Mouse (Mus musculus) gonadal fat pad, adult 2 months (tissue): Measurements from ENCODE around the gene Spocd1. TPM values are rescaled to one million over a fixed set of nuclear protein-coding genes. Genes with fewer than 3 reads are reported as not detected.

Source experiments
- DNase-seq: peaks from one replicate; pipeline ENCODE4 v3.0.0-alpha.2; 2012; ENCODE audit warnings: low read depth
- polyA plus RNA-seq: library from polyadenylated mRNA; depleted of rRNA; stranded (reverse); fragments of >200 nt; gene quantifications from 2 replicates; pipeline ENCODE4 v1.2.3, GENCODE M21; 2012

Spocd1 gene
- polyA plus RNA-seq, 1 experiment: not detected

DNA sequence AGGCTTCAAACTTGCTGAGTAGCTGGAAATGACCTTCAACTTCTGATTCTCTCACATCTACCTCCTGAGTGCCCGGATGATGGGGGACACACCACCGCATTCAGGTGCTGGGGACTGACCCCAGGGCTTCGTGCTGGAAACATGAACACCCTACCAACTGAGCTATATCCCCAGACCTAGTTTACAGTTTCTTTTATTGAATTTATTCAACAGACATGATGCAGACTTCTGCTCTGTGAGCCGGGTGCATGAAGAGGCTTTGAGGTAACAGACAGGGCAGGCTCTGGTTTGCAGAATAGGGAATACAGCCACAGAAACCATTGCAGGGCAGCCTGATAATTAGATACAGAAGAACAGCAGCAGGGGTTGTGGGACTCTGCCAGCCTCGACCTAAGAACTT is 10.6 kb upstream of the Spocd1 start:
- no peak for DNase-seq

DNA sequence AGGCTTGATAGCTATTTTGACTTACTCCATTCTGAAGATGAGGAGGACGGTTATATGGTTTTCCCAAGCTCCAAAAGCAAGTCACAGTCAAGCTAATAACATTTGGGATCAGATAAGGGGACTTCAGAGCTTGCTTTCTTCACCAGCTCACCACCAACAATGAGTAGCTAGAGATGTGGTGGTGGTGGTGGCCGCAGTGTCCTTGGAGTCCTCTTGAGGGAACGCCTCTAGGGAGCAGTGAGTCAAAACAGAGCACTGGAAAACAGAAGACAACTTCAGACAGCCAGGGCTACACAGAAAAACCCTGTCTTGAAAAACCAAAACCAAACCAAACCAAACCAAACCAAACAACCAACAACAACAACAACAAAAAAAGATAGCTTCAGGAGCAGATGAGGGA is 10.1 kb upstream of the Spocd1 start:
- DNase-seq: no peak

DNA sequence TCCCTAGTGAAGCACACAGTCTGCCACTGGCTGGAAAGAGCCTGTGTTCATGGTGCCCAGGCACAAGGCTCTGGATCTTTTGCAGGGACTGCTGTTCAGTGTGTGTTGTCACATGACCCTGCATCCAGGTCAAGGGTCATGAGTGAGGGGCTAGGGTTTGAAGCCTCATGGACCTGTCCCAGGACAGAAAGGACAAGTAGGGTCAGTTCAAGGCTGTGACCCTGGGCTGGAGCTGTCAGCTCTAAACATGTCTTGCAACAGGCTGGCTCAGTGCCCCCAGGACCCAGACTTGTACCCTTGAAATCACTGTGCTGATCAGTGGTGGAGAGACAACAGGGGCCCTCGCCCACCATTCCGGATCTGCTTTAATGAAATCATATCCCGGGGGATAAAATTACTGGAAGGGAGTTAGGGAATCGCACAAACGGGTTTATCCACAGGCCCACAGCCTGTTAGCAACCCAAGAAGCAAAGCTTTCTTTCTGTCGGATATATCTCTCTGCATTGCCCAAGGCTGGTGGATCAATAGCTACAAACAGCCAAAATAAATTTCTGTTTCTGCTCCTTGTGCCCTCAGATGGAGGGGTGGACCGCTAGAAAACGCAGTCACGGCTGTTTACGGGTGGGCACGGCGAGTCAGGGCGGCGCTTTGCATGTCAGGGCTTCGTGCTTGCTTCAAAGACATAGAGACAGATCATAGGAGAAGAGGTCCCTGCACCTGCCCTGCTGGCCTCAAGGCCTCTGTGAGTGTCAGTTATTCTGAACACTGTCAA is 8.3 kb upstream of the Spocd1 start:
- DNase-seq: no peak

DNA sequence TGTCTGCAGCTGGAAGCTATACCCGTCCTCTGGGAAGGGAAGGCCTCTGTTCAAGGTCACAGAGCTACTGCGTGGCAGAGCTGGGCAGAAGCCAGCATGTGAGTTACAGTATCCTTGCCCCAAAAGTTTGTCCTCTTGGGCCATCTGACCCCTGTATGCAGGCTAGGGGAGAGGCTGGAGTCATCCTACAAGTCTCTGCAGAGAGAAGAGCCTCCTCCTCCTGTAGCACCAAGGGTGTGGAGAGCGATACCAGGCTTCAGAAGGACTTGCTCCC is 7.8 kb upstream of the Spocd1 start:
- no peak for DNase-seq

DNA sequence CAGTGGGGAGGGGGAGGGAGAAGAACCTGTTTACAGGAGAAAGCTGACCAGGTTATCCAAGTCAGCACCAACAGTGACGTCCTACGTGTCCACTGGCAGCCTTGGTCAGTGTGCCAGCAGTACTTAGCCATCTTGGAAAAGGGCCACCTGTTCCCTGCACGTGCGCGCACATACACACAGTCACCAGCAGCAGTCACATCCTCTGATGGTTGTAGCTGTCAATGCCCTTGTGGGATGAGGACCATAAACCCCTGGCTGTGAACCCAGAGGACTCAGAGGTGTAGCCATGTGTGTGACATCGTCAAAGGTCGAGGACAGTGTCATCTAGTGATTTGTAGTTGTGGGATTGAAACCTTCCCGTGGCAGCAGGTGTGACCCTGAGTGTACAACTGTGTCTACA is 4.9 kb upstream of the Spocd1 start:
- no peak for DNase-seq

DNA sequence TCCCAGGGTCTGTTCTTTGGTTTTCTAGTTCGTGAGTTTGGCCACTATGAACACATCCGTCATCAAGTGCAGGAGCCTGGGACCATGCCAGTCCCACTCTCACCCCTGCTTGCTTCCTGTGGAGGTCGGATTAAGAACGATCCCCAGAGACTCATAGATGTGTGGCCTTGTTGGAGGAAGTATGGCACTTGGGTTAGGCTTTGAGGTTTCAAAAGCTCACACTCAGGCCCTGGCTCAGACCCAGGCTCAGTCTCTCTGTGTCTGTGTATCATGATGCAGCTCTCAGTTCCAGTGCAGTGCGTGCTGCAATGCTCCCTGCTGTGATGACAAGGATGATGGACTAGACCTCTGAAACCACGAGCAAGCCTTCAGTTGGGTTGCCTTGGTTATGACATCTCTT is 4.4 kb upstream of the Spocd1 start:
- no peak for DNase-seq

DNA sequence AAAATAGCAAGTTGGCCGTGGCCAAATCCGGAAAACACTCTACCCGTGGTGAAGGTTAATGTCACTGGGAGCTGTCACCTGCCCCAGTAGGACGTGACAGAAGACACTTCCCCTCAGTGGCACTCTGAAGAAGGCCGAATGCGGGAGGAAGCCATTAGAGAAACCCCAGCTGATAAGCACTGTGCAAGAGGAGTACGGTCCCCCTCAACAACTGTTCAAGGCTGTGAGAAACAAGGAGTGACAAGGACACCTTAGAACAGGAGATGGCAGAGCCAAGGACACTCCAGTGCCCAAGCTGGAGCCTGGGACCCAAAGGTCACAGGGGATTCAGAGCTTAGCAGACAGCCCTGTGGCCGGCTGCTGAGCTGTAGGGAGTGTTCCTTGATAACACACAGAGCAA is 2.5 kb upstream of the Spocd1 start:
- DNase-seq: no peak

DNA sequence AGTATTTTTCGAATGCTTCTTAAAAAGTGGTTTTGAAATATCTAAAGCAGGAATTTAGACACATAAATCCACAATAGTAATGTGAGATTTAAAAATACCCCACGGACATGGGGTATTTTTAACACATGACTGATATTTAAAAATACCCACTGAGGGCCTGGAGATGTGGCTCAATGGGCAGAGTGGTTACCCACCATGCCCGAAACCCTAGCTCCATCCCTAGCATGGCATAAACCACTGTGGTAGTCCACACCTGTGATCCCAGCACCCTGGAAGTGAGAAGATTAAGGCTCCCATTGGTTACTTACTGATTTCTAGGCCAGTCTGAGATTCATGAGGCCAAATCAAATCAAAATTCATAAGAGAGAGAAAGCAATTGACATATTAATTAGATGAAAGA is 2.0 kb upstream of the Spocd1 start:
- DNase-seq: no peak

DNA sequence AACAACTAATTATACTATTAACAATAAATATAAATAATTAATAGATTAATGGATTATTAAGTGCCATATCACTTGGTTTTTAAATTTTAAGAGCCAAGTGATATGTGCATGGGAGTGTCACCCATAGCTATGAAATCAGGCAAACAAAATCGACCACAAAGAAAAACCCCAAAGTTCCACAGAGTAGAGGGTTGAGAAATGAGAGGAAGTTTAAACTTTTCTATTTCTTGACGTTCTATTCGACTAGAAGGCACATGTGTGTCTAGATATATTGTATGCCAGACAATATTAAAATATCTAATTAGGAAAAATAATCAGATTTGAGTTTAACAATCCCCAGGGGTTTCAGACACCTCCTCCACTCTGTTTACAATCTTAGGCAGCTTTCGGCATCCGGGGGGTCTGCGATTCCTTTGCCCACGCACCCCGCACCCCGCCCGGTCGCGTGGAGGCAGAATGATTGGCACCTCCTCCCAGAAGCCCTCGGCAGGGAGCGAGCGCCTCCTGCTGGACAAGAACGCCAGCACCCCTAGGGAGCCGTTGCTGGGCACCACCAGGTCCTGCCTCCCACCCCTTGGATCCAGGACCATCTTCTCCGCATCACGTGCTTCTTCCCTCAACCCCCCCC is 811 bp upstream of the Spocd1 start:
- DNase-seq: no peak

DNA sequence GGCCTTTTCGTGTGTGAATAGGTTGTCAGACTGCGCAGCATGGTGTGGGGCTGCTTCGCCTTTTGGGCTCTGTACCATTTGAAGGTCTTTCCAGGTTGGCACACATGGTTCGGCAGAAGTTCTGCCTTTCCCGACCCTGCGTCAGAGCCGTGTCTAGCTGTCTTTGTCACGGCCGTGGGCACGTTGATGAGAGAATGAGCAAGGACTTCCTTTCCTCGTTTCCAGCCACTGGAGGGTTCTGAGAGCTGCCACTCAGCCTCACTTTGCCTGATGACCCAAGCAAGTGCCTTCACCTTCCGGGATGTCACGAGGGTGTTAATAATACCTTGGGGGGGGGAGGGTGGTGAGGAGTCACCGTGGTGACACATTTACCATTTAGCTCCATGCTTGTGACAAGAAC is 4.6 kb downstream of the Spocd1 start:
- DNase-seq: no peak

DNA sequence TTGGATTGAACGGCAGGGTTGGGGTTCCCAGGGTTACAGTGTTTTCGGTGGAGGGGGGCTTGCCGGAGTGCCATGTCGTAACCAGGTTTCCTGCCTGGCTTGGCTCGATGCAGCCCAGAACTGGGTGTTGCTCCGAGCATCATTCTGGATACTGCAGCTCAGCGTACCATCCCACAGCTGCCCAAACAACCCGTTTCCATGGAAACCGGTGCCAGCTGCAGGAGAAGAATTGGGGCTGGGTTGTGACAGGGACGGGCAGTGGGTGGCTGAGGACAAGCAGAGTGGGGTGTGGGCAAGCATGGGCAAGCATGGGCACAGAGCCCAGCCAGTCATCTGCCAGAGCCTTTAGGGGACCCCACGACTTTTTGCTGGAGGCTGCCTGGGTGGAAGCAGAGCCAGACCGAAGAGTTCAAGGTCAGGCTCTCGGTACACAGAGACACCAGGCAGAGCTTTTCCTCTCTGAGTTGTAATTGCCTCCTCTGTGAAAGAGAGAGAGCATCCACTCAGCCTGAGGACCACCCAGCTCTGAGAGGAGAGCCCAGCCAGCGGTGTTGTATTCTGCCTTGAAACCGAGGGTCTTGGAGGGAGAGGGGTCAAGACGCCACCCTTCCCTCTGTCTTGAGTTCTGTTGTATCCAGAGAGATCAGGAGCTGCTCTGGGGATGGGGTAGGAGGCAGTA is 5.3 kb downstream of the Spocd1 start:
- DNase-seq: no peak

DNA sequence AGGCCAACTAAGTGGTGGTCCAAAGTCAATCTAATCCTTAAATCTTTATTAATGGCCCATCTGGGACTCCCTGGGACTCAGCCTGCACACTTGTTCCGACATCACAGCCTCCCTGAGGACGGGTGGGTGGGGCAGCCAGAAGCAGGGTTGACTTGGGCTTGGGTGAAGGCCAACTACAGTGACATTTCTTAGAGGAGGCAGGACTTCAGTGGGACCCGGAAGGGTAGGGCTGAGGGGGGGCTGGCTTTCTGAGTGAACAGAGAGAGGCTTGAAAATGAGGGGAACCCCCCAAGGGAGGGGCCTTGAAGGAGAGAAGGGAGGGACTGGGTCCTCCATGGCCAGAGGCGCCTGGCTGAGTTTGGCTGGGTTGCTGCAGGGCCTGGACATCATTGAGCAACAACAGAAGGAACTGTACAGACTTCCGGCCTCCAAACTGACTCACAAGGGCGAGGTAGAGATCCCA is 22.3 kb downstream of the Spocd1 start:
- no peak for DNase-seq

DNA sequence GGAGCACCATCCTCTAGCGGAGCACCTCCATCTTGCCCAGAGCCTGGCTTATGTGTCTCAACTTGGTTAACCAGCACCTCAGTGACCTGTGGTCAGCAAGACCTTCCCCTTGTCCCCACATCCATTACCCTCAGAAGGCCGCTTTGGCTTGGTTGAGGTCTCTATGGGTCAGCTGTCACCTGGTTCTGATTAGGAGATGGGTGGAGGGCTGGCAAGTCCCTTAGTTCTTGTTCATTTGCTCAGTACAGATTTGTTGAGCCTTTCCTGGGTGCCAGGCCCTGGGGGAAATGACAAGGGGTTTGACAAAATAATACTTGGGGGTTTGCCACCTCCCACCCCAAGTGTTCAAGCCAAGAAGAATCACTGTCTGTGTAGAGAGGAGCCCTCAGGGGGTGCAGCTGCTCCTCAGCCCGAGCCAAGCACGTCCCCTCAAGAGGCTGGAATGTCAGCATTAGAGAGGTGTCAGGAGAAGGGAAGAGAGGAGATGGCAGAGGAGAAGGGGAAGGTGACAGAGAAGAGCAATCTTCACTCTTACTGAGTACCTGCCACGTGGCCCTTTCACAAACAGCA is 23.3 kb downstream of the Spocd1 start:
- DNase-seq: no peak

DNA sequence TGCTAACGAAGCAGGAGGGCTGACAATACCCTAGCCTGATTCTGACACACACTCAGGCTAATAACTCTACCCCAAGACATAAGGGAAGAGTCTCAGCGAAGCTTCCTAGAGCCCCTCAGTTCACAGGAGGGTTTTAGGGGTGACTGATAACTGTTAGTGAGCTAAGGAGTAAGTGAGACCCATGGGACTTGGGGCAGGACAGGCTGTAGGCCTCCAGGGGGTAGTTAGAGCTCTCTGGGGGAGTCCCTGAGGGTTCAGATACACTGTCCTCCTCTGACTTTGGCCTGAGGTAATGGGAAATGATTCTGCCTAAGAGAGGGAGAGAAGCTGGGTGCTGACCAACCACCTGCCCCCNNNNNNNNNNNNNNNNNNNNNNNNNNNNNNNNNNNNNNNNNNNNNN is 25.5 kb downstream of the Spocd1 start:
- no peak for DNase-seq

DNA sequence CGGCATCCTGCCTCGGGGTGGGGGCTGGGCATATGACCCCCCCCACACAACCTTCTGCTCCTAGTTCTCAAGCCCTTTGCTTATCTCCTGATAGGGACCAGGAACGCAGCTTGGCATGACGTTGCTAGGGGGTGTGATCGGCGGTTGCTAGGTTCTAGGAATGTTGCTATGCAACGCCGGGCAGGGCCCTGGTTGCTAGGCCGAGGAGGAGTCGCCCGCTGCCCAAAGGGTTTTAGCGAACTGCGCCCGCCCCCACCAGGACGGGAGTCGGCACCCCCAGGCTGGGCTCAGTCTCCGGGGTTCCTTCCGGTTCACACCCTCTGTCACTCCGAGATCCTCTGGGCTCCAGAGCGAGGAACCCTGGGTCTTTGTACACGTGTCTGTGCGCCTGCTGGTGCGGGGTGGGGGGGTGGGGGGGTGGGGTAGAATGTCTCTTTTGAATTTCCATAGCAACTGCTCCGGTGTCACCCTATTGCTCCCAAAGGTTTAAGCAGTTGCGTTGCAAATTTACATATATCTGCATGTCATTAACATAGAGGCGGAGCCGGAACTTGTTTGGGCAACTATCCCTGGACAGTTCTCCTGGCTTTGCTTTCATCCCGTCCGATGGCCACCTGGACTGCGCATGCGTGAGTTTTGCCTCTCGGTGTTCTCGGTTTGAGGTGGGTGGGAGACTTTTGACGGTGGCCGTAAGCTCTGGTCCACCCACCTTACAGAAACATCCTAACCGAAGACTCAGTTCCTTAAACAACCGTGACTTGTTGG is 31.3 kb downstream of the Spocd1 start:
- no peak for DNase-seq

DNA sequence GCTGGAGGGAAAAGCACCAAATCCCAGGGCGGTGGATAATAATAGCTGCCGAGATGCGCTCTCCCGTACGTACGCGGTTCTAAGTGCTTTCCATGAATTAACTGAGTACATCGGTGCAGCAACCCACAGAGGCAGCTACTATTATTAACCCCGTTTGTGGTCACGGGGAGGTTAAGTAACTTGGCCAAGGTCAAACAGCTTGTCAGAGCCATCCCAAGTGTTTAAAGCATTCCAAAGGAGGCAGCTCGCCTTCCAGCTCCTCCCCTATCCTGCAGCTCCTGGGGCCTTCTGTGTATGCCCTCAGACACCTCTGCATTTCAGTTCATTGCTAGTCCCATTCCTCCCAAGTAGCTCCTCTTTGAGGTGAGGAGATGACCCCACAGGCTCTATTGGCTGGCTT is 36.2 kb downstream of the Spocd1 start:
- DNase-seq: no peak

DNA sequence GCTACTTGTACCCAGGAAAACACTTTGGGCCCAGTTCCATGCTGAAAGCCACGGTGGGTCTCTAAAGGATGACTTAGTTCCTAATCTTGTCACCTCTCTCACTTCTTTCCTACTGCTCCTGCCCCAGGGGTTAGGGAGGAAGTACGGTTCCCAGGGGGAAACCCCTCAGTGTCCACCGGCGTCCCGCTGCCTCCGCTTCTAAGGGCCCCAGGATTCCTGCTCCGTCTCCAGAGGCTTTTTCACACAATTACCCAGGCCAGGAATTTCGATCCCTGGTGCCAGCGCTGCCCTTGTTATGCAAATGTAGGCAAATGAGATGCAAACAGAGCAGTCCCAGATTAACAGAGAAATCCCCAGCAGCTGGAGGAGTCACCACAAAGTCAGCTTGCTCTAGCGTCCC is 37.2 kb downstream of the Spocd1 start:
- DNase-seq: no peak

DNA sequence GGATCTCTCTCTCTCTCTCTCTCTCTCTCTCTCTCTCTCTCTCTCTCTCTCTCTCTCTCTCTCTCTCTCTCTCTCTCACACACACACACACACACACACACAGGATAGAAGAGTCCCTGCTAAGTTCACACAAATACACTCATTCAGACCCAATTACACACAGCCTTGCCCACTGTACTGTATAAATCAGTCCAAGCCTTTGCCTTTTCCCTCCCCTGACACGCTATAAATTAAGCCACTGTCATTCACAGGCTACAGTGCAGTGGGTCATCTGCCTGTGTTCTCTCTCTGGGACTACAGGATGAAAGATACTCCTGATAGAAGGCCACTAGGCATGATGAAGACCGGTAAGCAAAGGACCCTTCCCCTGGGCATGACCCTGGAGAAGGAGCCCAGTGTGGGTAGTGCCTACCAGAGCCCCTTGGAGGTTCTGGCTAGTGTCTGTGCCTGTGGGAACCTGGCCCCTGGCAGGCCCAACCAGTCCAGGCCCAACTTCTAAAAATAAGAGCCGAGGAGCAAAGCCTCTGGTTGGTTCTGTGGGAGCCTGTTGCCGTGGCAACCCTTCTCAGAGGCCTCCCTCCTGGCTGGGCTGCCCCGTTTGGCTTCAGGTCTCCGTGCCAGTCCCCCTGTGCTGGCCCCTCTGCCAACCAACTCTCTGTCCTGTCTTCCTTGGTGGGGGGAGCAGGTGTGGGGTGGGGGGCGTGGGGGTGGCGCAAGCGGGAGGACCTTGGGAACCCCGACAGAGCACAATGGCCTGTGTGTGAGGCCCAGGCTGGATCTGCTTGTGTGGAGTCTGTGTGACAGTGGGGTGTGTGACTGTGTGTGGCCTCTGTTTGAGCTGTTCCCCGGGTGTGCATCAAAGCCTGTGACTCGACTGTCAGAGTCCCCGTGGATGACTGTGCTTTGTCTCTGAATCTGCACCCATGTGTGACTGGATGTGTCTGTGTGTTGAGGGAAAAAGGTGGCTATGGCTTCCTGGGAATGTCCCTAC is 38.3 kb downstream of the Spocd1 start:
- no peak for DNase-seq

DNA sequence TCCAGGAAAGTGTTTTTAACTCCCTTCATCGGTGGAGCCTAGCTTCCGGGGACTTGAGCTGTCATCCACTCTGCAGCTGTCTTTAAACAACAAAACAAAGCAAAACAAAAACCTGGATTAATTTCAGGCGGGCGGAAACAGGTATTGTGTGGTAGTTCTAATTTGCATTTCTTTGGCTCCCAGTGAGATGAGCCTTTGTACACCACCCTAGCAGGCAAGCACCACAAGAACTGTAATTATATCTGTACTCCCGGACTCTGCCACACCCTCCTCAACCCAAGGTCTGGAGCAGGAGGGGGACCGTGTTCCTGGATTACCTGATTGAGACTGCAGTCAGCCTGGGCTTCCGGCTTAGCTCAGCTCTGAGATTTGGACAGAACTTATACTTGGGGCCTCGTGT is 41.1 kb downstream of the Spocd1 start:
- DNase-seq: no peak

DNA sequence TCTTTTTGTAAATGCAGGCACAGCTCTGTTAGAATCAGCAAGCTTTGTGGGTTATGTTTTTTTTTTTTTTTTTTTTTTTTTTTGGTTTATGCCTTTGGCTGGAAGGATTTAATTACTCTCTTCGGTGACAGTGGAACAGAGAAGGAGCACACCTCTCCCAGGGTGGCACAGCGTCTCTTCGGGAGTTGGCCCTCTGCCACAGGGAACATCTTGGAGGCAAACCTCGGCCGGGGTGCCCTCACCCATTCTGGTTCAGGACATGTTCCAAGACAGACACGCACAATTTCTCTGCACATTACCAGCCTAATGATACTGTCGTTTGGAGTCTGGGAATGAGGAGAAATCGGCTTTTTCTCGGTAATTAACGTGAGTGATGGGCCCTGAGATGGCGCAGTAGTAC is 41.8 kb downstream of the Spocd1 start:
- no peak for DNase-seq

DNA sequence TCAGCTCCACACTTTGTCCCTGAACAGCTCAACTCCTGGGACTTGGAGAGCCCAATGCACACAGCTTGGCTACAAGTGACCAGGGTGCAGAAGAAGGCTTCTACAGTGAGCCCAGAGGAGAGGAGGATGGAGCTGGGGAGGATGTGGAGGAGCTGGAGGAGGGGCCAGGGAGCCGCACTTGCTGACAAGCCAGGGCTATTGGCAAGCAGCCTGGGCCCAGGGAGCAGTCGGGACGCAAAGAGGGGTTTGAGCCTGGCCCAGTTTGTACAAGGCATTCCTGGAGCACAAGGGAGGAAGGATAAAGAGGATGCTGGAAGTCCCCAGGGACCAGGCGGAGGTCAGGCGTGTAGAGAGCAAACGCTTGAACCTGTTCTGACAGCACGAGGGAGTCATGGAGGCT is 42.9 kb downstream of the Spocd1 start:
- no peak for DNase-seq
